Mouse (Mus musculus): ENCODE measurements around the gene Slc6a16.
"Not testable (repeated sequence)": the region's sequence is repeated elsewhere in the genome, so short reads cannot be mapped to it uniquely, and the experiment has no call there.

DNA sequence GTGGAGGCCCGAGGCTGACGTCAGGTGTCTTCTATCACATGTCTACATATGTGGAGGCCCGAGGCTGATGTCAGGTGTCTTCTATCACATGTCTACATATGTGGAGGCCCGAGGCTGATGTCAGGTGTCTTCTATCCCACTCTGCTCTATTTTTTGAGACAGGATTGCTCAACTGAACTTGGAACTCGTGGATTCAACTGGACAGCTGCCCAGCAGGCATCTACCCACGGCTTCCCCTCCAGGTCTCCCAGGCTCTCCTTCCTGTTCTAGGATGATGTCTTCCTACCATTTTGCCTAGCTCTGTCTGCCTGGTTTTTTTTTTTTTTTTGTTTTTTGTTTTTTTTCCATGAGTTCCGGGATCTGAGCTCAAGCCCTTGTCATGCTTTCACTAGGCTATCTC is 14.9 kb downstream of the Slc6a16 start:
- TF ChIP-seq HCFC1 (IDR thresholded peaks at IDR 0.05; ENCODE audit: borderline replicate concordance, insufficient read depth, low read length); CHD2 (IDR thresholded peaks at IDR 0.05; ENCODE audit: low read depth, low read length); ZC3H11A (IDR thresholded peaks at IDR 0.05; ENCODE audit: borderline replicate concordance, low read depth, low read length); MAFK (IDR thresholded peaks at IDR 0.05; ENCODE audit: insufficient read depth, low read depth, low read length): not testable (repeated sequence)

Data from ES-E14 (cell line).